Mouse (Mus musculus) T-helper 1 cell (primary cell): ENCODE data around the gene Mst1r.

Experiments
- in situ Hi-C: fragments of 300-600 bp; cut with MboI, MseI; formaldehyde crosslinking; loops from one replicate; pipeline ENCODE4 v1.15.1; 2025; ENCODE audit warnings: high pct_unique_total_duplicates

The Mst1r gene

DNA sequence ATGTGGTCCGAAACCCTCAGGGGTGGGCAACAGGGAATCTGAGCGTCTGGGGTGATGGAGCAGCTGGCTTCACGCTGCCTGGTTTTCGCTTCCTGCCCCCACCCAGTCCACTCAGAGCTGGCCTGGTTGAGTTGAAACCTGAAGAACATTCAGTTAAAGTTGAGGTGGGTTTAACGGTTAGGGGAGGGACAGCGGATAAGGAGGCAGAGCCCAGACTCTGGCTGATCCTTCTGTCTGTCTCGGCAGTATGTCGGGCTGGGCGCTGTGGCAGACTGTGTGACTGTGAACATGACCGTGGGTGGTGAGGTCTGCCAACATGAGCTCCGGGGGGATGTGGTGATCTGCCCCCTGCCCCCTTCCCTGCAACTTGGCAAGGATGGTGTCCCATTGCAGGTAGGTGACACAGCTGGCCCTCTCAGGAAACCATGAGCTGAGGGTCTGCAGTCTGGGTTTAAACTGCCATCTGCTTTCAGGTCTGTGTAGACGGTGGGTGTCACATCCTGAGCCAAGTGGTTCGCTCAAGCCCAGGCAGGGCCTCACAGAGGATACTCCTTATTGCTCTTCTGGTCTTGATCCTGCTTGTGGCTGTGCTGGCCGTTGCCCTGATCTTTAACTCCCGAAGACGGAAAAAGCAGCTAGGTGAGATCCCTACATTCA, 8.2 kb downstream of the Mst1r start:
- in situ Hi-C loops, result loop anchor here (5.0 kb wide), 1 partner anchor 152 kb away; no protein-coding TSS in a partner anchor

DNA sequence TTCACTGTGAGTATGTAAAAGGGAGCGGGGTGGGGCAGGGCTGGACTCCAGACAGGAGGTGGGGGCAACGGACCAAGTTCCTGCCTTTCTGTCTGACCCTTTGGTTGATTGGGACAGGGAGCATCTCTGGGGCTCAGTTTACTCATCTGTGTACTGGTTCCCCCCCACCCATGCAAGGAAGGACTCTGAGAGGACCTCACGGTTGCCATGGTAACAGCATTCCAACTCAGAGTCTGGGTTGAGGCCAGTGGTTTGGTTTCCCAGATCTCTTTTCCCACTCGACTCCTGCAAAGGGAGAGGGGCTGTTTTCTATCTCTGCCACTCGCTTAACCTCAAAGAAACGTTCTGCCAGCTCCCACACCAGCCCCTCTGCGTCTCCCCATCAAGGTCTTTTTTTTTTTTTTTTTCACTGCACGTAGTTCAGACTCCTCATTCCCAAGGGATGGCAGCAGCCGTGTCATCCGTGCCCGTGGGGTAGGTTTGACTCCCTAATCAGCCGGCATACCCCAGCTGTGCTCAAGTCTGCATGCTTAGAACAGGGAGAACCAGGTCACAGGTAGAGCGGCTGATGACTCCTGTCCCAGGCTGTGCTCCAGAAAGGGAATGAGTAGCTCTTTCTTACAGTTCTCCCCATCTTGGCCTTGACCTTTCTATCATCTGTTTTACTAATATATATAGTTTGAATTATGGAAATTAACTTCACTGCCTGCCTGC, 11.4 kb downstream of the Mst1r start:
- in situ Hi-C loops, result no loop called here

DNA sequence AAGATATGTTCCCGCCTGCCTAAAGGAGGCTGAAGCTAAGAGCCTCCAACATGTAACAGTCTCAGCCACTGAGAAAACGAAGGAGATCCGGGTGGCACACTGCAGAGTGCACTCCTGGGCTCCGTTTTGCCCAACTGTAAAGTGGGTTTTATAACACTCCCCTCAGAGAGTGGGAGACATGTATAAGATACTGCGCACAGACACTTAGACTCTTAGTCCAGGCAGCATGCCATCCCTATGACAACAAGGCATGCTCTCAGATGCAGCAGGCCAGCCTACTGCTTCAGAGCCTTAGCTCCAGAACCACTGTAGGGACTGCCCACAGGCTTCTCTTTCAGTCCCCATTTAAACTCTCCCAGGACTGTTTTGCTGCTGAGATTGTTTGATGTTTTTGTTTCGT, 12.2 kb downstream of the Mst1r start:
- in situ Hi-C loops, result no loop called here

DNA sequence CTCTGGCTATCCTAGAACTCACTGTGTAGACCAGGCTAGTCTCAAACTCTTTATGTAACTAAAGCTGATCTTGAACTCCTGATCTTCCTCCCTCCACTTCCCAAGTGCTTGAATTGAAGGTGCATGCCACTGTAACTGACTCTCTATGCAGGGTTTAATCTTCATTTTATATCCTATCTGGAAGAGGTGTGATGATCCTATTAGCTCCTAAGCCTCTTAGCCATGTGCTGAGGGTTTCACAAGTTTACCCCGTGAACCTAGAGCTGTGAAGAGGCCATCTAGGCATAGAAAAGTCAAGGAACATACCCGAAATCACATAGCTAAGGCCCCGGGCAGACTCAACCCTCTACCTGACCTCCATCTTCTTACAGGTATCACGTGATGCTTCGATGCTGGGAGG, 12.8 kb downstream of the Mst1r start:
- in situ Hi-C loops, result no loop called here

DNA sequence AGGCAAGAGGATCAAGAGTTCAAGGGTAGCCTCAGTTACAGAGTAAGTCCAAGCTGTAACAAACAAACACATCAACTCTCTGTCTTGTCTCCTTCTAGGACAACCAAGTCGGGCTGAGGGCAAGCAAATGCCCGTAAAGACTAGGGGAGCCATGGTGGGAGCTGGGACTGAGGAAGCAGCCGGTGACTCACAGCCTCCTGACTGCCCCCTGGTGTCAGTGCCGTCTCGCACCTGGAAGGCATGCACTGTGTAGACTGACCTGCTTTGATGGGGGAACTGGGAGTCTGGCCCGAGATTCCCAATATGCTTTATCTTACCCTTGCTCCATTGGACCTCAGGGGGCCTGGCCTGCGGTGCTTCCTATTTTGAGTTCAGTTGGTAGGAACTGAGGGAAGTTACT, 16.3 kb downstream of the Mst1r start:
- in situ Hi-C loops, result no loop called here

DNA sequence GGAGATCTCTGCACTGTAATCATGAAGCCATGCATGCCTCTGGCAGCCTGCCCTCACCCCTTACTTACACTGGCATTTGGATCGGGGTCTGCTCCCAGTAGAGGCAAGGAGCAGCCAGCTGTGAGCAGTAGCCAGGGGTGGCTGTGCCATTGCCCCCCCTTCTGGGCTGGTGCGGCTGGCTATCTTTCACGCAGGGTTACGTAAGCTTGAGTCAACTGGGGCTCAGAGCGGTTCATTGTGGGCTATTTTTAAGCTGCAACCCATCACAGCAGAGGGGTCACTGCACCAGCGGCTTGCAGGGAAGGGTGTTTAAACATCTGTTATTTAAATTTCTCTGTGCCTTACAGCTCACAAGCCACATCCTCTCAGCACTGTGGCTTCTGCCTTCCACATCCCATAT, 17.3 kb downstream of the Mst1r start:
- in situ Hi-C loops, result no loop called here

DNA sequence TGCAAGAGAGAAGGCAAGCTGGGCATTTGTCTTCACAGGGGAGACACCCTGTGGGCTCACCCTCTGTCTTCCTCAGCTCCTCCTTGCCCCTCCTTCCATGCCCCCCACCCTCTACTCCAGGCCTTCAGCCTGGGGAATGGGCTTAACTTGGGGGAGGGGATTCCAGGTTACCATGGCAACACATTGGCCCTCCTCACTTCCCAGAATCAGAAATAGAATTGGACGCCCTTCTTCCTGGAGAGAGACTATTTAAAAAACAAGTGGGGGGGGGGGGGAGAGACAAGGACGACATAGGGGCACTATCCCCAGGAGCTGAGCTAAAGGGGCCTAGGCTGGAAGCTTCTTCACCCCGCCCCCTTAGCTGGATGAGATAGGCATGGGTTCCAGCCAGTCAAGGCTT, 18.6 kb downstream of the Mst1r start:
- in situ Hi-C loops, result no loop called here

DNA sequence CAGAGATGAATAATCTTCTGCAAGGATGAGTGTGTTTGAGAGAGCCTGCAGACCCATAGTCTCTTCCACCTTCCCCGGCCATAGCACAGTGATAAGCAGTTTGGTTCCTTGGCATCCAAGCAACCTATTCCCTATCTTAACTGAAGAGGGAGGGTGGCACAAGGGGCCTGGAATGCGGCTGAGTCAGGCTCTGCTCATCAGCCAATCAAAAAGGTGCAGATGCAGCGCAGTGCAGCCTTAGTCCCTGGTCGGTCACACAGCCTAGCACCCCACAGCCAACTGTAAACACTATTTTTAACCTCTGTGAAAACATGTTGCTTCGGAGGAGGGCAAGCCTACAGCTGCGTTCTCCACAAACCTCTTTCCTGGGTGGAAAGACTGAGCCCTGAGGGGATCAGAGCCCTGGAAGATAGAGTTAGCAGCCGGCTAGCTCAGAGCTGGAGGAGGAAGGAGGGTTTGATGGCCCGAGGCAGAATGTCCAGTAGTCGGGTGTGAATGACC, 20.3 kb downstream of the Mst1r start:
- in situ Hi-C loops, result no loop called here

DNA sequence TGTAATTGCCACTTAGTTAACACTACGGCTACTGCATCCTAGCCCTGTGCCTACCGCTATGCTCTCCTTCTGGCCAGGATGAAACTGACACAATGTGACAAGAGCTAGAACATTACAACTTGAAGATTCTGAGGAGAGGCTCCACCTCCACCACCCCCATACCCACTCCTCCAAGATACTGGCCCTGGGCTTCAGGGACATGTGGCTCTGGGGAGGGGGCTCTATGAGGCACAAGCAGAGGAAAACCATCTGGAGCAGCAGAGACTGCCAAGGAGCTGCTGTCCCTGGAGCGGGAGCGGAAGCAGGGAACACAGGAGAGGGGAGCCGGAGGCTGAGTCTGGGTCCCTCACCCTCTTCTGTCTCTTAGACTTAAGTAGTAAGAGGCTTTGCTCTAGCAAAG, 21.1 kb downstream of the Mst1r start:
- in situ Hi-C loops, result no loop called here

DNA sequence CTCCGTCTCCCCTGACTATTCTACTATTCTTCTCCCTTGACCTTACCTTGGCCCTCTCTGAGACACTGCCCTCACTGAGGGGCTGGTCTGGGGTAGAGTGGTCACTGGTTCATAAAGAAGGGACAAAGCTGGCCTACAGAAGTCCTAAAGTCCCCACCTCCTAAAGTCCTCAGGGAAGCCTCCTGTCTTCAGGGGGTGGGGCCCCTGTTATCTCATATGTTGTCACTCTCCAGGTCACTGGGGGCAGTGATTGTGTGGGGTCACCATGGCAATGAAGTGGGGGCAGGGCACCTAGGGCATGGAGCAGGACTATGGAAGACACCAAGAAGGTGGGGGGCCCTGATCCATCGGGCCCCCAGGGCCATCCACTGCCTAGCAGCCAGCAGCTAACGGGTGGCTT, 21.5 kb downstream of the Mst1r start, which contains the start of gene Actl11:
Gene Actl11 (plus strand): TSS at position 301 of the 400 bp plus-strand sequence.
- in situ Hi-C loops, result no loop called here

DNA sequence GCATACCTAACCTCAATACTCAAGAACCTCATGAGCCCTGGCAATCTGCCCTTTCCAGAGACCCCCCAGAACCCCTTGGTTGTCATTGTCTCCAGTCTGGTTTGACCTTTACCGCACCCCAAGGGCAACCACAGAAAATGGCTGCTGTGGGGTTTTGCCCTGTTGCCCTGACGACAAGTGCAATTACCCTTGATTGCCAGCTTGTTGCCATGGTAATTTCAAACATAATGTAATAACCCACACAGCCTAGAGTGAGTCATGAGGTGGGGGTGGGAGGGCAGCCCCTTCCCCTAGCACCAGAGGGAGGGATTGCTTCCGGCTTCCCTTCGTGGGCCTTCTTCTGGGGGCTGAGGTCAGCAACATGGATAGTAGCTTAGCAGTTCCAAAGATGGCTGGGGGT, 25.5 kb downstream of the Mst1r start:
- in situ Hi-C loops, result no loop called here

DNA sequence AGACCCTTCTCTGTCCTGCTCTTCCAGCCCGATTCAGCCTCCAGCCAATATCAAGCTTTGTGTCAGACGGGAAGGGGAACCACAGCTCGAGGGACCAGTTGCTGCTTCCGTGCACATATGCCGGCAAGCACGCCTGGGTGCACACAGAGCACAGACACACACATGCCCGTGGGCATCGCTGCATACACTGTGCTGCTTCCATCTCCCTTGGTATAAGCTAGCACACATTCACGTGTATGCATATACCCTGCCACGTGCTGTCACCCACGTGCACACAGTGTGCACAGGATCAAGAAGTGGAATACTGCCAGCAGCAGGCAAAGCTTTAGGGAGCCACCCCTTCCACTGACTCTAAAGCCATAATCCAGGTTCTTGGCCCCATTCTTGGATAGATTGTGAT, 27.5 kb downstream of the Mst1r start:
- in situ Hi-C loops, result no loop called here

DNA sequence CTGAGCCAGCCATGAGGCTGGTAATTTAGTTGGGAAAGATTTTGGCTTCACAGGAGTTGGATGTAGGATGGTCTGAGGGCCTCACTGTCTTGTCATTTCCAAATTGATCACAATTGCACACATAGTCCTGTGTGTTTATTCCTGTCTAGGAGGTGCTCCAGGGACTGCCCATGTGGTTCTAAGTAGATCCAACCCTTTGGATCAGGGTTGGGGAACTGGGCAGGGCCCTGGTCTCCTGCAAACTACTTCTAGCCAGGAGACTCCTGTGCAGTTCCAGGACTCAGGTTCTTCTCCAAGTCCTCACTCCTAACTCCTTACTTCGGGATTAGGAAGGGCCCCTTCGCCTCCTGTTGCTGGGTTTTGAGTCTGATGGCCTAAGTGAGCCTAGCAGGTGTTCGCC, 28.7 kb downstream of the Mst1r start, which contains the start of gene Camkv:
Gene Camkv (plus strand): TSS at position 301 of the 400 bp plus-strand sequence.
- in situ Hi-C loops, result no loop called here

DNA sequence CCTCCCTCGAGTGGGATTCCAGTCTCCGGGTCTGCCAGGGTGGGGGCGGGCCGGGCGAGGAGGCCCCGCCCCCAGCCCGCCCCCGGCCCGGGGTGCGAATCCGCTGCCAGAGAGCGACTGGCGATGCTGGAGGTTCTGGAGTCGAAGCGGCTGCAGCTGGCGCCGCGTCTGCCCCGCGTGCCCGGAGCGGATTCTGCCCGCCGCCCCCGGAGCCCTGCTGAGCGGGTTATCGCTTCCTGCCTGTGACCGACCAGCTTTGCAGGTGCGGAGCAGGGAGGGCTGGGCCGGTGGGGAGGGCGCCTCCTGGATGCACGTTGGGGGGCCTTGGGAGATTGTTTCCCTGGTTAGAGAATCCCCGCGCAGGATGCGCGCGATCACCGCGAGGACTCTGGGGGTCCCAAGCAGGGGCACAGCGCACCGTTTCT, 29.1 kb downstream of the Mst1r start:
- in situ Hi-C loops, result no loop called here

DNA sequence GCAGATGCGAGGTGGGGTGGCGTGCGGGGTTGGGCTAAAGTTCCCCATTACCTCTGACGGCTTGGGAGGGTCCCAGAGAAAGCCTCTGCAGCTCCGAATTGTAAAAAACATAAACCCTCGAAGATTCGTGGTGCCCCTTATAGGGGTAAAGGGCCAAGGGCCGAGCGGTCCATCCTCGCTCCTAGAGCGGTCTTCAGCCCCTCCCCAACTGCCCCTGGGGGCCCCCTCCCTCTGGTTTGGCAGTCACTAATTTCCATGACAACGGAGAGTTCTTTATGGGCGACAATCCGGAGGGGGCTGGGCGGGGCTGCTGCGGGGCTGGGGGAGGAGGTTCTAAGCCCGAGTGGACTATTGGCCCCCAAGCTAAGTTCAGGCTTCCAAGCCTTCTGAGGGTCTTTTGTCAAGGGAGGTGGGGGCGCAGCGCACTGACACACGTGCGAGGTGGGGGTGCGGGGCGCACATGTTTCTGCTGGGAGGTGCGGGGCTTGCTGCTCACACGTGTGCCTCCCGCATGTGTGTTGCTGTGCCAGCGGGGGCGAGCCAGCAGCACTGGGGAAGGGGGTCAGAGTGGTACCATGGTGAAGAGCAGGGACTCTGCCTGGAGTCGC, 29.6 kb downstream of the Mst1r start:
- in situ Hi-C loops, result no loop called here

DNA sequence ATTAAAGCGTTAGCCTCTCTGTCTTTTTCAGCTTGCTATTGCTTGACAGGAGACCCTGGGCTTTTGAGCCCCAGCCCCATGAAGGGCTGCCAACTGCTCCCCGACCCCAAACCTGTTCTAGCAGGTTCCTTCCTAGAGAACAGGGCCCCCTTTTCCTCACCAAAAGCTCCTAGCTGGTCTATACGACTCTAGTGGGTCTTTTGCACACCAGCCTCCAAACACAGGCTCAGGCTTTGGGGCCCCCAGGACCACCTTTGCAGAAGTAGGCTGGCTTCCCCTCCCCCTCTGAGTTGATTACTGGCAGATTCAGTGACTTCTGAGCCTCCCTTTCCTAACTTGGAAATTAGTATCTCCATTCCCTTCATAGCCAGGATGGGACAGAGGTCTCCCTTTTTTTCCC, 30.2 kb downstream of the Mst1r start:
- in situ Hi-C loops, result no loop called here

DNA sequence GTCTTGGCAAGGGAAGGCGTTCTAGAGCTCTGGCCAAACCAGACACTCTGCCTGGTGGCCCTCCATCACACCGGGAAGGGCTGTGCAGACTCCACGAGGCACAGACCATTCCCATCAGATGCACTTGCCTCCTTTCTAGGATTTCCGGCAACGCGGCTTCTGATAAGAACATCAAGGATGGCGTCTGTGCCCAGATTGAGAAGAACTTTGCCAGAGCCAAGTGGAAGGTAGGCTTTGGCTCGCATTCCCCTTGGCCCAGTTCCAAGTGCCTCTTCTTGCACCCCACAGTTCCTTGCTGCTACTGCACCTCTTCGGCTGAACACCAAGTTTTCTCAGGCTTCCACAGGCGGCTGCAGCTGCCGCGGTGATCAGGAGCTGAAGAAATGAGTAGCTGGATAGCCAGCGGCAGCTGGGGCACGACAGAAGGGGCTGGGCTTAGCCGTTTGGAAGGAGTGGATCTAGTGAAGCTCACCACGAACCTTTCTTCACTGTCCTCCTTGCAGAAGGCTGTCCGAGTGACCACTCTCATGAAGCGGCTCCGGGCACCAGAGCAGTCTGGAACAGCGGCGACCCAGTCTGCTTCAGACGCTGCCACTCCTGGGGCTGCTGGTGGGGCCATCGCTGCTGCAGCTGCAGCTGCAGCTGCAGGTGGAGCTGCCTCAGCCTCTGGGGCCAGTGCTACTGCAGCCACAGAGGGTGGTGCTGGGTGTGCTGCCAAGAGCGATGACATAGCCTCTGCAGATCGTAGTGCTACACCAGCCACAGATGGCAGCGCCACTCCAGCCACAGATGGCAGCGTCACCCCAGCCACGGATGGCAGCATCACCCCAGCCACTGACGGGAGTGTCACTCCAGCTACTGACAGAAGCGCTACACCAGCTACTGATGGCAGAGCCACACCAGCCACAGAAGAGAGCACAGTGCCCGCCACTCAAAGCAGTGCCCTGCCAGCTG, 40.8 kb downstream of the Mst1r start:
- in situ Hi-C loops, result no loop called here

DNA sequence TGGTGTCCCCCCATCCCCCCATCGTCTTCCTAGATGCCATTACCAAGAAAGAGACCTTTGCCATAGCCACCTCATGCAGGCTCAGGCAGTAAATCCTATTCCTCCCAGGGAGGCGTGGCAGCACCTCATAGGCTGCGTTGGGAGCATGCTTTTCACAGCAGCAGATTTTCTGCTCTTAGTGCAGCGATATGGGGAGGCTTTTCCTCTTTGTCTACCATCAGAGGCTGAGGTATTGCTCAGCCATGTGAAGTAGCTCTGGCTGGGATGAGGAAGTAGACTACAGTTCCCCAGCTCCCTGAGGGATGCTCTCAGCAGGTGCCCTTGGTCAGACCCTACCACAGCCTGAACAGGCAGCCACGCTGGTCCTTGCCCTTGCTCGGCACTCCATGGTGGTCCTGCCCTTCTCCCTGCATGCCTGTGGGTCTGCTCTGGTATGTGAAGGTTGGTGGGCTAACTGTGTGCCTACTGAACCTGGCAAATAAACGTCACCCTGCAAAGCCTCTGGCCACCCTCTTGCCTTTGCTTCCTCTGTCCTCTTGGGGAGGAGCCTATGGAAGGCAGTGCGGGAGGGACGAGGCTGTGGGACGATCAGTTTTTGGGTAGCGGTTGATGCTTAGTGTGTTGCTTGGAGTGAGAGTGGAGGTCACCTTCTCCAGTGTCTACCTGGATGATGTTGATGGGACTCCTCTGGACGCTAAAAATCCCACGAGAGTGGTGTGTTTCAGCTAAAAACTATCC, 42.7 kb downstream of the Mst1r start:
- in situ Hi-C loops, result no loop called here

DNA sequence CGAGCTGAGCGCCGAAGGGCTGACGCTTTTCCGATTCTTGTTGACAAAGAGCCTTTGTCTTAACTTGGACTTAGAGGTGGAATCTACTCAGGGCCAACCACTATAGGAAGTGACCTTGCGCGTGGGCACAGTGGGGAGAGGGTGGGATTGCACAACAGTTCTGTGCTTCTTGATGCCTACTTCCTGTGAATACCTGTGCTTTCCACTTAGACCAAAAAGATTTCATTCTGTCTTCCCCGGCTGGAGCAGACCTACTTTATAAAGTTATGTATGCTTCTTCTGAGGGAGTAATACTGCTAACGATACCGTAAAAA, 43.2 kb downstream of the Mst1r start, which contains the start of gene Traip:
Gene Traip (plus strand): TSS at position 215 of the 314 bp plus-strand sequence.
- in situ Hi-C loops, result no loop called here

DNA sequence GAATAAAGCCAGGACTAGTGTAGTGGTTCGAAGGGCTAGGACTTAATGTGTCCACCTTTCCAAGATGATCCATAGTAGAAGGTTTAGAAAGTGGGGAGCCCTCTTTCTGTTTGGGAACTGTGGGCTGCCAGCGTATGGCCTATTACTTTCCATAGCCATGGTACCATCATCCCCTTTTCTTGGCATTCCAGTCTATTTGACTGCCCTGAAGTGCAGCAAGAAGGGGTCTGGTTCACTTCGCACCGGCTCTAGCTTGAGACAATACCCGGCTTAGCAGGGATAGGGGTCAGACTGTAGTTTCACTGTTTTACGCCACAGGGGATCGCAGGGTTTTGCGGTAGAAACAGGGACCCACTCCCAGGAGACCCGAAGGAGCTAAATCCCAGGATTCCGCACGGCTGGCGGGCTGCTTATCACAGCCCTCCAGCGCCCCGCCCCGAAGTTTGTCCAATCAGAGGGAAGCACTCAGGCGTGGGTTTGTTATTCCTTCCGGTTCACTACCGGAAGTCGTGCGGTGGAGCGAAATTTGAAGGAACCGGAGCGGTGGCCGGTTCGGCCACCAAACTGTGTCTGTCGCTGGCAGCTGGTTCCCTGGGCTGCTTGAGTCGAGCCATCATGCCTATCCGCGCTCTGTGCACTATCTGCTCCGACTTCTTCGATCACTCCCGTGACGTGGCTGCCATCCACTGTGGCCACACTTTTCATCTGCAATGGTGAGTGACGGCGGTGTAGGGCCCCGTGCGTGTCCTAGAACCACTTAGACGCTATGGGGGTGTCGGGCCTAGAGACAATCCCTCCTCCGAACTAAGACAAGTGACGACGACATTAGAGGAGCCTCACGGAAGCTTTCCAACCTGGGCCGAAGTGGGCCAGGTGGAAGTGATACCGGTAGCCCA, 44.0 kb downstream of the Mst1r start:
- in situ Hi-C loops, result no loop called here
